Mouse (Mus musculus) liver (tissue): ENCODE data around the gene Eef1akmt1.

Source experiments
- DNase-seq: peaks from one replicate; pipeline ENCODE4 v3.0.0-alpha.2; 2020; ENCODE audit warnings: mixed read lengths

The Eef1akmt1 gene

GRCm38 (mm10) chr14:57571155-57572133, at the start of gene Eef1akmt1:
Gene Eef1akmt1 (minus strand): TSS chr14:57571612.
- peak; percentile 97 for DNase-seq

- DNase-seq, result no peak
Observed at GRCm38 (mm10) chr14:57620598-57621236, 49.3 kb upstream of the Eef1akmt1 start.

- DNase-seq, result no peak
Observed at GRCm38 (mm10) chr14:57619487-57619886, 48.1 kb upstream of the Eef1akmt1 start.

GRCm38 (mm10) chr14:57617675-57618074, 46.3 kb upstream of the Eef1akmt1 start:
- no peak for DNase-seq

- no peak for DNase-seq
Observed at GRCm38 (mm10) chr14:57616339-57616965, 45.0 kb upstream of the Eef1akmt1 start.

GRCm38 (mm10) chr14:57615828-57616227, 44.4 kb upstream of the Eef1akmt1 start:
- no peak for DNase-seq

GRCm38 (mm10) chr14:57611034-57611433, 39.6 kb upstream of the Eef1akmt1 start:
- DNase-seq, result no peak

- no peak for DNase-seq
Observed at GRCm38 (mm10) chr14:57609816-57610329, 38.5 kb upstream of the Eef1akmt1 start.

- peak; percentile 33 for DNase-seq
Observed at GRCm38 (mm10) chr14:57607500-57607899, 36.1 kb upstream of the Eef1akmt1 start.

- no peak for DNase-seq
Observed at GRCm38 (mm10) chr14:57606663-57607365, 35.4 kb upstream of the Eef1akmt1 start.

GRCm38 (mm10) chr14:57593279-57593678, 21.9 kb upstream of the Eef1akmt1 start:
- DNase-seq, result no peak

GRCm38 (mm10) chr14:57591830-57592229, 20.4 kb upstream of the Eef1akmt1 start:
- no peak for DNase-seq

GRCm38 (mm10) chr14:57576364-57577060, 5.1 kb upstream of the Eef1akmt1 start:
- no peak for DNase-seq

GRCm38 (mm10) chr14:57574792-57575587, 3.6 kb upstream of the Eef1akmt1 start:
- no peak for DNase-seq

- no peak for DNase-seq
Observed at GRCm38 (mm10) chr14:57565626-57566025, 5.8 kb downstream of the Eef1akmt1 start.

- DNase-seq, result no peak
Observed at GRCm38 (mm10) chr14:57556922-57557321, 14.5 kb downstream of the Eef1akmt1 start.

GRCm38 (mm10) chr14:57555471-57556070, 15.8 kb downstream of the Eef1akmt1 start:
- DNase-seq, result no peak

GRCm38 (mm10) chr14:57554434-57554833, 17.0 kb downstream of the Eef1akmt1 start:
- DNase-seq, result no peak

- no peak for DNase-seq
Observed at GRCm38 (mm10) chr14:57552945-57553344, 18.5 kb downstream of the Eef1akmt1 start.

GRCm38 (mm10) chr14:57547062-57547461, 24.4 kb downstream of the Eef1akmt1 start:
- no peak for DNase-seq
